Mouse (Mus musculus) retina, postnatal 7 days (tissue): ENCODE data around the gene Gm20388.

Source experiments
- DNase-seq: peaks from one replicate; pipeline ENCODE4 v3.0.0-alpha.2; 2012; ENCODE audit warnings: low read depth, low spot score

The Gm20388 gene

DNA sequence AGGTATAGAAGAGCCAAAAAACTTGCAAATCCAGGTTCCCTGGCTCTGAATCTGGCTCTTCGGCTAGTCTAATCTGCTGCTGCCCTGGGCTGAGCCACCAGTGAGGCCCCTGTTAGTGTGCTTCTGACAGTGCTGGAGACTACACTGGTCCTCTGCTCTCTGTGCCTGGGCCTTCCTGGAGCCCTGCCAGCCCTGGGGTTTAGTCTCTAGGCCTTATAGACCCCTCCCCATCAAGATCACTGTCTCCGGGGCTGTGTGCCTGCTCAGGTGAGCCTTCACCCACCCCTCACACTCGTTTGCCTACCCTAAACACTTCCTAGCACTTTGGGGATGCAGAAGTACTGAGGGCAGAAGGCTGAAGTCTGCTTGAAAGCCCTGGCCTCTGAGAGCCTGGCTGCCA lies 208.8 kb downstream of the Gm20388 start:
- no peak for DNase-seq

DNA sequence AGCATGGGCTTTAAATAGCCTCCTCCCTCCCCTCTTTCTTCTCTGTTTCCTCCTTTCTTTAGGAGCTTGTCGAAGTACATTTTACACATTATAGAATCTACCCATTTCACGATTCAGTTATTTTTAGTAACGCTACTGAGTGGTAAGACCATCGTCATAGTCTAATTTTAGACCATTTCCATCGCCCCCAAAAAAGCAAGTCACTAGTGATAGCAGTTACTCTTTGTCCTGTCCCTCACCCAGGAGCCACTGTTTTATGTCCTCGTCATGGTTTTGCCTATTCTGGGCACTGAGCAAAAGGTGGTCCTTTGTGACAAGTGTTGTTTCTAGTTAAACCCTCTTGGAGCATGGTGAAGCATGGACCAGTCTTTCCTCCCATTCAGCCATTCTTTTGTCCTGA lies 209.3 kb downstream of the Gm20388 start:
- DNase-seq = no peak

DNA sequence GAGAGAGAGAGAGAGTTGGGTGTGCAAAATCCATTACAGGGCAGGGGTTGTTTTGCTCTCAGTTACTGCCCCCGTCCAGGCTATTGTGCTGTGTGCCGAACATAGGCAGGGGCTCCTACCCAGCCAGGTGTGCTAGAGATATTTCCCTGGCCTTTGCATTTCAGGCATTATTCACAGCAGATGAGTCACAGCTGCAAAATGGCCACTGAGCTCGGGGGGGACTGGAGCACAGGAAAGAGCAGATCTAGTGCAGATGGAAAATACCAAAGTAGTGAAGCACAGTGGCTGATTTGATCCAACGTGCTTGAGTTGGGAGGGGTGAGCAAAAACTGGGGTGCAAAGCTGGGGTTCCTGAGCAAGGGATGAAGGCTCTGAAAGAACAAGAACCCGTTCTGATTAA lies 210.3 kb downstream of the Gm20388 start:
- DNase-seq = no peak

DNA sequence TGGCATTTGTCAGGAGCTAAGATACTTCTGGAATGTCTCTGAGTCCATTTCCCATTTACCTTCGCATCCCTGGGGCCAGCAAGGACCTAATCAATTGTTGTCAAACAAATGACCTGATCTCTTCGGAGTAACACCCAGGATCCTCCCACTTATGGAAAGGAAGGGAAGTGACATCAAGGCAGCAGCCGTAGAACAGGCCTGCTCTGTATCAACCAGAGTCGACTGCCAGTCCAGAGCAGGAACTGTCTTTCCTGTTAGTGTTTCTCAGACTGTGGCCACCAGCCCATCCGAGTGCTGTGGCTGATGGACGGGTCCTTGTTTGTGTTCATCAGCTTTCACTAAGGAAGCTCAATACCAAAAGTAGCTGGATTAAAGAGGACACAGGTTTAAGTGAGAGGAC lies 213.6 kb downstream of the Gm20388 start:
- DNase-seq = no peak

DNA sequence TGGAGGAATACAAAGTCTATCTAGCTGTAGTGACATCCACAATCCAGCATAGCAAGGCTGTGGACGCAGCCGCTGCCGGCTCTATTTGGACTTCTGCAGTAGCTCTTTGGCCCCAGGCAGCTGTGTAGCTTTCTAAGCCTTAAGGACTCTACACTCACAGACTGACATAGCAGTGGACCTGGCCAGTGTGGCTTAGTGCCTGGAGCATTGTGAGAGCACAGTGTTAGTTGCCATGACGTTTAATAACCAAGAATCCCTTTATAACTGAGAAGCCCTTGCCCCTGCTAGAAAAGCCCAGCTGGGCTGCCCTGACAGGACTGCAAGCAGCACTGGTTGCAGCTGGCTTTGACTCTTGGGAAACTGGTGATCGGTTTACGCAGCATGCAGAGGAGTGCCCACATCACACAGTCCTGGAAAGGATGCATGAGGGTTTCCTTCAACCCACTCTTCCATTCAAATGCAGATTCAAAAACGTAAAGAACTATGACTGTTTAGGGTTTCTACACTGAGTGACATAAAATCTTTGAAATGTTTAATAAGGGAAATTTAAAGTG lies 214.3 kb downstream of the Gm20388 start:
- DNase-seq = no peak

DNA sequence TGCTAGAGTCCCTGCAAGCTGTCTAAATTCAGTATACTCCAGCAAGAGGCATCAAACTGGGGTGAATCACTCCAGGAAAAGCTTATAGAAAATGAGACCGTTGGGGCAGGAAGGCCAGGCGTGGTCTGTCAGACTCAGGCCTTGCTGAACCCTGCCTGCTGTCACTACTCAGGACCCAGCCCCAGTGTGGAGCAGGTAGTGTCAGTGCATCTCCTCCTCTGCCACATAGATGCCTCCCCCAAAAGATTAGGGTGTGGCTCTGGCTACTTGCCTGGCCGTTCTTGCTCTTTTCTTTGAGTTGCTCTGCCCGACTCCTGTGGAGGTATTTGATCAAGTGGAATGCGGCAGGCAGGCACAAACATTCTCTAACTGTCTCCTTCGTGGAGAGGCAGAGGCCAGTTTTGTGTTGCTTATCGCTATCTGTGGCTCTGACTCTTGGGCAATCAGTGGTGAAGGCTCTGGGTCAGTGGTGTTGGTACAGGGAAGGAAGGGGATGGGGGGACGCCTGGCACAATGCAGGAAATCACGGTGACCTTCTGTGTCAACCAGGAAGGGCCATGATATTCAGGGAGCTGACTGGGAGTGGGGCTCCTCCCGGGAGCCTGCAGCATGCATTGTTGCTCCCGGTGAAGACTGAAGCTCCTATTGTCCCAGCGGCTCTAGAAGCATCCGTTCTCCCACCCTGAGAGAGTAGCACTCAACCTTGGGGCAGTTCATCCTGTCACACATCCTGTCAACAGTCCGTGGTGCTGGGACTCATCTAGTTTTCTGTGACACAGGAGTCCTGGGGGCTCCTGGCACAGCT lies 215.9 kb downstream of the Gm20388 start:
- no peak for DNase-seq

DNA sequence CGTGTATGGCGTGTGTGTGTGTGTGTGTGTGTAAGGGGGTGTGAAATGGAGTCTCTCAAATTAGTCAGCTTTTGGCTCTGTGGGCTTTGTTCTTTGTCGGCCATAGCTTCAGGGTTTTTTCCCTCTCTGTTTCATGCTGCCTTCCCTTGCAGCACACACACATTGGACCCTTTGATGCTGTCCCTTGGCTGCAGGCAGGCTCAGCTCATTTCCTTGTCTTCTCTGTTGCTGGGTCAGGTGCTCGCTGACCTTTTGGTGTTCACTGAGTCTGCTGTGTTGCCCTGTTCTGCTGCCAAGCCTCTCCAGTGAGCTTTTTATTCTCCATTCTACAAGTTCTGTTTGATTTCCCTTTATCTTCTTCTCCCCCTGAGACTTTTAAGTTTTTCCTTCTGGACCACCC lies 218.9 kb downstream of the Gm20388 start:
- DNase-seq = no peak

DNA sequence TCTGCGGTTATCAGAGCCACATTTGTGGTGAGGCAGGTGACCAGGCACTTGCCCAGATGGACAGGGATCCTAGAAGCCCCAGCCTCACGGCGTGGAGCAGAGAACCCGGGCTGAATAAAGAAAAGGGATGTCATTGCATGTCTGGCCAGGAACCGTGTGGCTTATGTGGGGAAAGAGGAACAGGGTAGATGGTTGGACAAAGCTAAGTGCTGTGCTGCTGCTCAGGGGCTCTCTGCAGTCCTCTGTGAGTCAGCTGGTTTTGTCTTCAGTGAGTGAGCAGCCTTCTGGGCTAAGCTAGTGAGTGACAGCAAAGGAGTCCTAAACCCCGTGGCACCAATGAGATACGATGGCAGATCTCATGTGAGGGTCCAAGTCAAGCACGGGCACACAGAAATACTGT lies 220.5 kb downstream of the Gm20388 start:
- DNase-seq = no peak

DNA sequence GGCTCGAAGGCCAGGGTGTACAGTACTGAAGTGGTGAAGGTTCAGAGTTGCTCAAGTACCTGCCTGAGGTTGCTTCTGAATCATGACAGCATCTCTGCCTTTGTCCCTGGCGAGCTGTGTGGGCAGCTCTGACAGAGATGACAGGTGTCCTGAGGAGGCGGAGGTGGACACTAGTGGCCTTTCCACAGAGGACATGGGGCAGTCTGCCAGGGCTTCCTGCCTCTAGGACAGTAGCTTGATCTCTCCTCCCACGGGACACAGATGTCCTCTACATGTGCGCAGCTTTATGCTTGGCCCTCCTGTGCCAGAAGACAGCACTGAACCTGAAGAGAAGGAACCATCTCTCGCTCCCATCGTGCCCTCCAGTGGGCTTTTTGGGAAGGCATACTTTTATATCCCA lies 222.5 kb downstream of the Gm20388 start:
- no peak for DNase-seq

DNA sequence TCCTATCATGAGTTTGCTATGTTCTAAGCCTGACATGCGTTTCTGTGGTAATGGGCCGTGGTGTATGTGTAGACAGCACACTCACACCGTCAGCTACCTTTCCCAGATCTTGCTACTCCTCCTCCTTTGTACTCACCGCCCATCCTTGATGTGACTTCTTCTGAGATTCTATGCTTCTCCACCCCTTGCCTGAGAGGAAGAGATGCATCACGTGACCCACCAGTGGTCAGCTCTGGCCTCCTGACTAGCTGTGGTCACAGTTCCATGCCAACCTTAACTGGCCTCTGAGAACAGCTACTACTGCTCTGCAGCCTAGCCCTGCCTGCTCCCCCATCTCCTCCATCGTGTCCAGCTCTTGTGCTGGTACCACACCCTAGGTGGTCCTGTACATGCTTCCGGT lies 225.0 kb downstream of the Gm20388 start:
- no peak for DNase-seq

DNA sequence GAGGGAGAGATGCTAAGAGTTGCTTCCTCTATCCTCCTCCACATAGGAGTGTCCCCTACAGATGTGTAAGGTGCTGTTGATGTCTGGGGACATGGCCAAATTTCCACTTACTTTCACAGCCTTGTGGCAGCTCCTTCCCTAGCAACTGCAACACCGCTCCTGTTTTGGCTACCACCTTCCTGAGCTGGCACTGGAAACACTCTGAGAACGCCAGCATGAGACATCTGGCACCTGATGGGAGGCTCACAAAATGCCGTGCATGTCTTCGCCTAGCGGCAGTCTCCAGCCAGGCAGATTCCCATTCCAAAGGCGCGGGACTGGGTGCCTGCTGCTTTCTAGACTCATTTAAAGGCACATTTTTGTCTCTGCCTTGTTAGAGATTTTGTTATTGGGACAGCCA lies 226.0 kb downstream of the Gm20388 start:
- no peak for DNase-seq

DNA sequence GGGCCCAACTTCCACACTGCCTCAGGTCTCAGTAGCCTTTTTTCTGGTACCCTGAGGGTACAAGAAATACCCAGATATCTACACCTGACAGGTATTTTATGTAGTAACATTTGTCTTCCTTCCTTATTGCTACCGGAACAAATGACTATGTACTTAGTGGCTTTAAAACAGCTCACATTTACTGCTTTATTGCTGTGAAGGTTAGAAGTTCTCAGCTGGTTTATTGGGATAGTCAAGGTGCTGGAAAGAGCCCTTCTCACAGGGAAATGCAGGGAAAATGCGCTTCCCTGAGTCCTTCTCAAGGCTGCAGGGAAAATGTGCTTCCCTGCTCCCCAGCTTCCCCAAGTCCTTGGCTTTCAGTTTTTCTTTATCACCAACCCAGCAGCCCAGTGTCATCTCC lies 228.3 kb downstream of the Gm20388 start:
- DNase-seq = no peak

DNA sequence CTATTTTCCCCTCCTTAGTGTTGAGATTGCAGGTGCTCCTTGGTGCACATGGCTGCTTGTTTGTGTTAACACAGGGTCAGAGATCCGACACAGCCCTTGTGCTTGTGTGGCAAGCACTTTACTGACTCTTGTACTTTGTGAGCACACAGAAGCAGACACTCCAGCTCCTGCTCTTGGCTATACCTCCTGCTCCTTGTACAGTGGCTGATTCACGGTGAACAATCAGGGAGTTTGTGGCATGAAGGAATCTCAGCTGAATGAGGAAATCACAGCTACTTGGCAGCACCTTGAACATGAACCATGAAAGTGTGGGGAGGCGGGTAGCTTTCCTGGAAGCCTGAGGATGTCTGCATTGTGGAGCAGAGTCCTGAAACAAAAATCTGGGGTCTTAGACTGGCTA lies 230.1 kb downstream of the Gm20388 start:
- DNase-seq = no peak

DNA sequence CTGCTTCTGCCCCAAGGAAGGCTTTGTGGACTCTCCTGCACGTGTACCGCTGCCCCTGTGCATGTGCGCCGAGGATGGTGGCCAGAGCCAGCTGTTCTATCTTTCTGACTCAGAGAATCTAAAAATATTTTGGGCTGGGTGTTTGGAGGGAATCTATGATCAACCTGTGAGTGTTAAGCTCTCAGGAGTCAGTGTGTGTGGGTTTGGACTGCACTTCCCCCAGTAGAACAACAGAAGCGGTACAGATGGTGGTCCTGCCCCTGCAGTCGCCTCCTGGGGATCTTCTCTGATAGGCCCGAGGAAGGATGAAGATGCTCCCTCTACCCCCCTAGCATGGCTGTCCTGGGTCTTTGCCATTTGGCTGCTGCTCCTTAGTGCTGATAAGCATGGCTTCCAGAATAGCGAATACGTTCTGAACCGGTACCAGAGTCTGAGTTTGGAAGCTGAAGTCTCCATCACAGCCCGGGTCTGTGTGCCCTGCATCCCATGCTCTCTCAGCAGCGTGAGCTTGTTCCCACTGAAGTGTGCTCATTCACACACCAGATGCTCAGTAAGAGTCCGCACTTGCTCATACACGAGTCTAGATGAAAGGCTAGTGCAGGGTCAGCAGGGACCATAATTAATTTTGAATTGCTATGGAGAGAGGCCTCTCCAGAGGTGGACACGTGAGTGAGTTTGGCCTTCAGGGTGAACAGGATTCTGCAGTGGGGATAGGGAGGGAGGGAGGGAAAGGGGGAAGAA lies 233.4 kb downstream of the Gm20388 start:
- no peak for DNase-seq

DNA sequence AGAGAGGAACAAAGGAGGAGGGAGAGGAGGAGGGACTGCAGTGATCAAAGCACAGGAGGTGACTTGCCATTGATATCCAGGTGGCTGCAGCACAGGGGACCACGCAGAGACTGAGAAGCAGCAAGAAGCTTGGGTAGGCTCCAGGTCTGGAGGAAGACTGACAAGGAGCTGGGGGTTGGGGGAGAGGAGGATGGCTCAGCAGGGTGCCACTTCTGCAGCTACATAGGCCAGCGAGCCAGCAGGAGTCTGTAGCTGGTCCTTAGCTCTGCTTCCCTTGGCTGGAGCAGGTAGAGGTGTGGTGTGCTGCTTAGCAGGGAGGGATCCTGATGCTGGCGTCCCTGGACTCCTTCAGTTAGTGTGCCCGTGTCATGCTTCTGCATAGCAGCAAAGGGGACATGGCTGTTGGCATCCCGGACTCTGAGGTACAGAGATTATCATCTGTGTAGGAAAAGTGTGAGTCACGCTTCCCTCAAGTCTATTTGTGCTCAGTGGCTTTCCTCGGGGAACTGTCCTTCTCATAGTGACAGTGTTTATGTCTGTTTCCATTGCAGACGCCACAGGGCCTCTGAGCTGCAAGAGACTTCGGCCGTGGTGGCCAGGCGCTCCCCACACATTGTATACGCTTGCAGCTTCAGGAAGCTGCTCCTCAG lies 234.1 kb downstream of the Gm20388 start:
- DNase-seq = no peak

DNA sequence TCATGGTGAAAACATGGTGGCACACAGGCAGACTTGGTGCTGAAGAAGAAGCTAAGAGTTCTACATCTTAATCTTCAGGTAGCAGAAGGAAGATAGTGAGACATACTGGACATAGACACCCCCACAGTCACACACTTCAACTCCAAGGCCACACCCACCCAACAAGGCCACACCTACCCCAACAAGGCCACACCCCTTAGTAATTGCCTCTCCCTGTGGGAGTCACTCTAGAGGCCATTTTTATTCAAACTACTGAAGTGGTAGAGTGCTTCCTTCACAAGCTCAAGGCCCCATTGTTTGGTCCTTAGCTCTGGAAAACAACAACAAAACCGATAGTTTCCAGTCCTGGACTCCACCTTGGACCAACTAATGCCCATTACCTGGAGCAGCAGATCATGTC lies 235.4 kb downstream of the Gm20388 start:
- DNase-seq = no peak

DNA sequence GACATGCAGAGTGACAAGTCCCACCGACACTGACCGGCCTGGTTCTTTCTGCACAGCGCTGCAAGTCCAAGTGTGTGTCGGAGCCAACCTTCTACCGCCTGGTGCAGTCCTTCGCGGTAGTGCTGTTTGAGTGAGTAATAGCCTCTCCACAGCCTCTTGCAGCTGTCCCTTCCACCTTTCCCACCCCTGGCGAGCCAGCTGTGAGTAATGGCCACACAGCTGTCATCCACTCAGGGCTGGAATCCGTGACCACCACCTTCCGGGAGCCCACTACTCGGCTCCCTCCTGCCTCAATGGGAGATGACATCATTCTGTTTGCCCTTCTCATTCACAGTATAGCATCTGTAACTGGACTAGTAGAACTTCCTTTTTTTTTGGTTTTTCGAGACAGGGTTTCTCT lies 239.4 kb downstream of the Gm20388 start:
- DNase-seq = no peak

DNA sequence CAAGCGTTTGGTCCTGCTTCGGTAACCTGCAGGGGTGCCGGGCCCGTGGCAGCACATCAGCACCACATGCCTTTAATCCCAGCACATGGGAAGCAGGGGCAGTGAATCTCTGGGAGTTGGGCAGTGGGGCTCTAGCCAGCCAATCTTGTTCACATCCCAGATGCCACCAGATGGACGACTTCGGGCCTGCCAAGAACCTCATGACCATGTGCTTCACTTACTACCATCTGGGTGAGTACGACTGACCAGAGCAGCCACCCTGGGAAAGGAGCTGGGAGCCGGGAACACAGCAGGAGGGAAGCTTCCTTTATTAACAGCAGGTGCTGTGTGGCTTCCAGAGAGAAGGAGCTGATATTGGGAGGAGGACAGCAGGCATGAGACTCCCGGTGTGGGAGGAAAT lies 240.5 kb downstream of the Gm20388 start:
- DNase-seq = no peak

DNA sequence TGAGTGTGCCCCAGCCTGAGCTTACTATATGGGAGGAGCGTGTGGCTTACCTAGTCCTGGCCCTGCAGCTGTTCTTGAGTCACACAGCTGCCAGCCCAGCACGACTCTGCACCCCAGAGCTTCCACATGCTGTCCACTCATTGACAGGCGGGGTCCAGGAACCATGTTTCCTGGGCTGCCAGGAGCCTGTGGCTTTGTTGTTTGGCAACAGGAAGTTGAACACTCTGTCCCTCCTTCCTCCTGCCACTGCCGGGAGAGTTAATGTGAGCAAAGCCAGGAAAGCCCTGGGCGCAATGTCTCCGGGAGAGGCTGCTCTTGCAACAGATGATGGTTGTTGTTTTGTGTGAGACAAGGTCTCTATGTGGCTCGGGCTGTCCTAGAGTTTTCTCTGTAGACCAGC lies 242.0 kb downstream of the Gm20388 start:
- no peak for DNase-seq

DNA sequence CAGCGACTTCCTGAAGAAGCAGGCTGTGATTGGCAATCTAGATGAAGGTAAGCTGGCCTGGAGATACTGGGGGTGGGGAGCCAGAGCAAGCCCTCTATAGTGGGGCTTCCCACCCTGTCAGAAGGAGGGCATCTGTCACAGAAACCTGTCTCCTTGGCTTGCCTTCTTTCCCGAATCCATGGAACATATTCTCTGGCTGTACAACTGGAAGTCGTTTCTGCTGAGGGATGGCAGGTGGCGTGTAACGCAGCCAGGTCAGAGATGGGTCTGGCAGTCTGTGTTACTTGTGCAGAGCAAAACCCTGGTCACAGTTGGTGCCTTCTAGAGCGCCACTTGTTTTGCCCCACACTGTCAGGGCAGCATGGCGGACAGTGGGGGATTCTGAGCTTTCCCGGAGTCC lies 249.7 kb downstream of the Gm20388 start:
- DNase-seq = no peak

DNA sequence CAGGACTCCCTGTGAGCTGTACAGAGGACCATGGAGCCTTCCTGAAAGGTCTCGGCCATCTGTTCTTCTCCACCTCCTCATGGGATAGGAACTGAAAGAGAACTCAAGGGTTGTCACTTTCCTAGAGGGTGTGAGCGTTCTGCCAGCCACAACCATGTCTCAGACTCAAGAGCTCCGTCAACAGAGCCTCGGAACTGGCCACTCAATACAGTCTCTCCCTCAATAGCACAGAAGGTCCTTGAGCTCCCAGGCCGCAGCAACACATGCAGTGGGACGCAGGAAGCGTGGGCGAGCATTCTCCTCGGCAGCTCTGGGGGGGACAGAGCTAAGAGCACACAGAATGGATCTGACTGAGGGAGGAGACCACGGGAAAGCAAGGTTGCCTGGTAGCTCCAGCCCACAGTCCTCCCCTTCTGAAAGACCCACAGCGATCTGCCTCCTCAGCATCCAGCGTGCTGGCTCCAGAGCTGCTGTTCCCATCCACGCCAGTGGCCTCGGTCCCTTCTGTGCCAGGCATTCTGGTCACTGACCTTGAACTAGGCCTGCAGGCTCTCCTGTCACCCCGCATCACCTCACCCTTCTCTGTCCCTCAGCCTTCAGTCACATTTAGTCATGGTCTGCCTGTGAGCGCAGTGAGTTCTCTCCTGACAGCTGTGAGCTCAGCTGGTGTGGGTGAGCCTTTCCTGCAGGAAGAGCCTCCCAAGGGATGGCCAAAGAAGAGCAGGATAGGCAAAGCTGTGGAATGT lies 251.2 kb downstream of the Gm20388 start:
- DNase-seq = no peak

DNA sequence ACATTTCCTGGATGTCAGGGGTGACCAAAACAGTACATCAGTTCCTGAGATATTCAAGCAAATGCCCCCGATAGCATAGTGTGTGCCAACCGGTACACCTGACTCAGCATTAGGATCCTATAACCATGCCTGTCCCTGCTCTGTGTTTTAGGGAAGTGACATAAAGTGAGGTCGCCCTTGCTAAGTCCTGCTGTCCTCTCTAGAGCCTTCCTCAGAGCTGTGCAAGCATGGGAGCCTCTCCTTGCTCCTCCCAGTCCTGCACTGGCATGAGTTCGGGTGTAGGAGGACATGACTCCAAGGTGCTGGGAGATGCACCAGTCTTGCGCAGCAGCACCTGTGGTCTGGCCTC lies 251.7 kb downstream of the Gm20388 start:
- no peak for DNase-seq
